Mouse (Mus musculus): ENCODE data around the gene Slc13a3. TPM values are rescaled to one million over a fixed set of nuclear protein-coding genes. Genes with fewer than 3 reads are reported as not detected.

Gene Slc13a3
- polyA plus RNA-seq, 1 experiment = 5.1 TPM

DNA sequence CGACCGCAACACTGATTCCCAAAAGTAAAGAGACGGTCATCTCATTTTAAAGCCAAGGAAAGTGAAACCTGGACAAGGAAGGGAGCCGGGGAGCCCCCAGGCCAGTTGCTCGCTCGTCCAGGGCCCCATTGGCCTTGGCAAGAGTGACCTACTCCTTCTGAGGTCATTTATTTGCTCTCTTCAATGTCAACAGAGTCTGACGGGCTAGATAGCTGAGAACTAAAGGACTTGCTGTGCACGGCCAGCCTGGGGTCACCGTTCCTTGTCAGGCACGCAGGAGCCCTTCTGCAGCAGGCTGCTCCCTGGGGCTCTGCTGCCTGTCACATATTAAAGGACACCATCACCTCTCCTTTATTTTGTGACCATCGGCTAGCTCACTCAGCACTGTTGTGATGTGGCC, 1.1 kb downstream of the Slc13a3 start:
- no peak for DNase-seq (ENCODE audit: low read depth)
- TF ChIP-seq POLR2A (IDR thresholded peaks at IDR 0.05; ENCODE audit: borderline replicate concordance, extremely low read depth, insufficient read depth, insufficient read length, poor library complexity, severe bottlenecking) (no peak), CTCF (IDR thresholded peaks at IDR 0.05; ENCODE audit: borderline replicate concordance, extremely low read depth, insufficient read depth, insufficient read length) (no peak)

DNA sequence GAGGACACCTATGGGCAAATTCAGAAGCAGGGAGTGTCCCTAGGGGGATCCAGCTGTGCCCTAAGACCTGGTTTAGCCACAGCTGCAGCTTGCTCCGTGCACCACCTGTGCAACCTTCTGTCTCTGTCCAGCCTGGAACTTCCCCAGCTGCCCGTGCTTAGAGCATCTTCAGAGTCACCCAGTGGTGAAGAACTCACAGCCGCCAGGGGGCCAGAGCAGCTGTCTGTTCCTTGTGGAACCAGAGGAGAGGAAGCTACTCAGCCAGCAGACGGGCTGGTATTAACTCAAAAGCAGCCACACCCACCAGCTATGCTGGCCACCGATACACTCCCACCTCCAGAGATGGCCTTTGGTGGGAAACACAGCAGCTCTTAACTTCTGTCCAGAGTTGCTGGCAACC, 2.9 kb downstream of the Slc13a3 start:
- no peak for DNase-seq (ENCODE audit: low read depth)
- TF ChIP-seq CTCF (IDR thresholded peaks at IDR 0.05; ENCODE audit: borderline replicate concordance, extremely low read depth, insufficient read depth, insufficient read length) (0 out of 2 replicates have a peak, but pooled peaks have one; percentile 12), POLR2A (IDR thresholded peaks at IDR 0.05; ENCODE audit: borderline replicate concordance, extremely low read depth, insufficient read depth, insufficient read length, poor library complexity, severe bottlenecking) (no peak)

DNA sequence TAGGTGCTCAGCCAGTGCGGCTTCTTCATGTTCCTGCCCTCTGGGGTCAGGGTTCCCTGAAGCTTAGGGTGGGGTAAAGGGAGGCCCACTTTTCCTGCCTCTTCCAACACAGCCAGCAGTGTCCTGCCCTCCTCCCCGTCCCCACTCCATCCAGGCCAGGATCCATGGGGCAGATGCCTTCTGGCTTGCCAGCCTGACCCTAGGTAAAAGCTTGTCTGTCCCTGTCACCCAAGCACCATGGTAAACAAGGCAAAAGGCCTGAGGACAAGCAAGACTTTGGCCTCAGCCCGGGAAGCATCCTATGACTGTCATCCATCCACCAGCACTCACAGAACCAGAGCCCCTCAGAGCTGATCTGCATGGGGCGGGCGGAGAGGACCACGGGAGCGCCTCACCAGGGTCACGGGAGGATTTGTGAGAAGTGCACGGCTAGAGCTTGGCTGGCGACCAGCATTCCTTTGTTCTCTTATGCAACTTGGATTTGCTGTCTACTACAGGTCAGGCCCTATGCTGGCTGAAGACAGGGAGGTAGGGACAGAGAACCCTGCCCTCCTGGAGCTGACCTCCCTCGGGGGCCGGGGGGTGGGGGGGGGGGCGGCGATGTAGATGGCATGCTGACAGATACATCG, 5.1 kb downstream of the Slc13a3 start:
- peak; percentile 65 for DNase-seq (ENCODE audit: low read depth)
- no peak for TF ChIP-seq CTCF (IDR thresholded peaks at IDR 0.05; ENCODE audit: borderline replicate concordance, extremely low read depth, insufficient read depth, insufficient read length)
- no peak for TF ChIP-seq POLR2A (IDR thresholded peaks at IDR 0.05; ENCODE audit: borderline replicate concordance, extremely low read depth, insufficient read depth, insufficient read length, poor library complexity, severe bottlenecking)

DNA sequence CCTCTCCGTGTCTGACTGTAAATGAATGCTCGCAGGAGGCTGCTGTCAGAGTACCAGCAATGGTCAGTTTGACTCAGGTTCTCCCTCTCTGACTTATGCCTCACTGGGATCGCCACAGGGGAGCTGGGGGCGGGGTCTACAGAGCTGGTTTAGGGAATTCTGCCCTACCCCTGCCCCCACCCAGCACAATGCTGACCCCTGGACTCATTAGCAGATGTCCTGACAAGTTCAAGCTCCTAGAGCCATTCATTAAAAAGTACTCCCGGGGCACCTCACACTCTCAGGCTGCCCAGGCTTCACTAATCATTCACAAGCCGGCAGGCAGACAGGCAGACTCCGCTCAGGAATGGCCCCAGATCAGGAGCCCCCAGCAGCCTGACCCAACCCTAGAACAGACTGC, 13.4 kb downstream of the Slc13a3 start:
- no peak for DNase-seq (ENCODE audit: low read depth)
- TF ChIP-seq POLR2A (IDR thresholded peaks at IDR 0.05; ENCODE audit: borderline replicate concordance, extremely low read depth, insufficient read depth, insufficient read length, poor library complexity, severe bottlenecking) (no peak), CTCF (IDR thresholded peaks at IDR 0.05; ENCODE audit: borderline replicate concordance, extremely low read depth, insufficient read depth, insufficient read length) (no peak)

DNA sequence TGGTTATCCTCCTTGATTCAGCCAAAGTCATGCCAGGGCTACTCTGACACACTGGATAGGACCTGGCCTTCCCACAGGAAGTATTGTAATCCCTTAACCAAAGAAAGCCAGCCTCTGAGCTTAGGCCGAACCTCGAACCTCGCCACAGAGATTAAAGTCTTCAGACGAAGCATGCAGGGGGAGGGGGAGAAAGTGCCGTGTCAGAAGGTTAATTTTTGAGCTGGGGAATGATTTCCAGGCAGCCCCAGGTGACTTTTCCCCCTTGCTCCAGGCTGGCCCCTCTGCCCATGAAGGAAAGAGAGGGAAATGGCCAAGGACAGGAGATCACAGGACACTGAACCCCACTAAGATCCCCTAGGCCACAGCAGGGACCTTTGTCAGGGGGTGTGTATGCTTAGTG, 14.8 kb downstream of the Slc13a3 start:
- no peak for DNase-seq (ENCODE audit: low read depth)
- TF ChIP-seq CTCF (IDR thresholded peaks at IDR 0.05; ENCODE audit: borderline replicate concordance, extremely low read depth, insufficient read depth, insufficient read length) (no peak), POLR2A (IDR thresholded peaks at IDR 0.05; ENCODE audit: borderline replicate concordance, extremely low read depth, insufficient read depth, insufficient read length, poor library complexity, severe bottlenecking) (no peak)

DNA sequence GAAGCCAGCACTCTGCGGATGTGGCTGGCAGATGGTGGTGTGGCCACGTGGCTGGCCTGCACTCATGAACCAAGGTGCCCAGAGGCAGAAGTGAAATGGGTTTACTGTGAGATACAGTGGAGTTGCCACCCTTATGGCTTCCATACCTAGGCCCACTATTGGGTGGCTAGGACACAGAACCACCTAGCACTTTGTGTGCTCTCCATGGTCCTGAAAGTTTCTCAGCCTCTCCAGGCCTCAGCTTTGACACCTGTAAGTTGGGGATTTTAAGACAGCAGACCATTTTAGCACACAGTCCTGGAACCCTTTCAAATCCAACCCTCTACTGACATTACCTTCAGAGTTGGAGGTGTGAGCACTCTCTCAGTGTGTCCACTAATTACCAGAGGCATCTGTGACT, 16.3 kb downstream of the Slc13a3 start:
- no peak for DNase-seq (ENCODE audit: low read depth)
- no peak for TF ChIP-seq CTCF (IDR thresholded peaks at IDR 0.05; ENCODE audit: borderline replicate concordance, extremely low read depth, insufficient read depth, insufficient read length)
- no peak for TF ChIP-seq POLR2A (IDR thresholded peaks at IDR 0.05; ENCODE audit: borderline replicate concordance, extremely low read depth, insufficient read depth, insufficient read length, poor library complexity, severe bottlenecking)

DNA sequence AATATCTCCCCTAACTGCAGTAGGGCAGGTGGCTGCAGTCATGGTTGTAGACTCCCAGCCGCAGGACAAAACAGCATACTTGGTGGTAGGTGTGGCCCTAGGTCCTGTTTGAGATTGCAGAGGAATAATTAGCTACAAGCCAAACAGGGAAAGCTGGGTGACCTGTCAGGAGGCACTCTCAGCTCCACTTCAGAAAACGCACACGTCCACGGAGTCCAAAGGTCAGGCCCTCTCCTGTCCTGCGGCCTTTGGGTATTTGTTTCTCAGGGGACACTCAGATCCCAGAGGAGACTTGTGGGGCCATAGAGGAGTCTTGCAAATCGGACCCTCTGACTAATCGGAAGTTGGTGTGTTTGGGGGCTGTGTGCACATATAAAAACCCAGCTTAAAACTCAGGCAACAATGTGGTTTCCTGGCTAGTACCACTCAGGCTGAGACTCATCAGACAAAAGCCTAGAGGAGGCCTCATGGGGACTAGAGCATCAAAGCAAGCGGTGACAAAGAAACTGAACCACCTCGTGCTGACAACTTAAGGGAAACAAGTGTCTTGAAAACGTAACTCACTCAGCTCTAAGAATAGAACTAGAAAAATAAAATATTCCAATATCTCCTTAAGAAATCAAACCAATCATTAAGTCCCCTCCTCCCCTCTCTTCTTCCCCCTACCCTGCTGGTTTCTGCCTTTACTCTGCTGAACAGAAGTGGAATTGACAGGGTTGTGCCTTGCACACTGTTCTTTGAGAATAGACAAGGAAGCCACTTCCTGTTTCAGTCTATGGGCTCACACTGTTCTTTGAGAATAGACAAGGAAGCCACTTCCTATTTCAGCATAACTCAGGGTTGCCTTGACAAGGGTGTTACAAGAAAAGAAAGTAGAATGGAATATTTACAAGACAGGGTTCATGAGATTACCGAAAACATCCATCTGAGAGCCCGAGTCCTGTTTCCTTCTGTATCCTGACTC, 20.0 kb downstream of the Slc13a3 start:
- no peak for DNase-seq (ENCODE audit: low read depth)
- no peak for TF ChIP-seq CTCF (IDR thresholded peaks at IDR 0.05; ENCODE audit: borderline replicate concordance, extremely low read depth, insufficient read depth, insufficient read length)
- TF ChIP-seq POLR2A (IDR thresholded peaks at IDR 0.05; ENCODE audit: borderline replicate concordance, extremely low read depth, insufficient read depth, insufficient read length, poor library complexity, severe bottlenecking) = no peak

DNA sequence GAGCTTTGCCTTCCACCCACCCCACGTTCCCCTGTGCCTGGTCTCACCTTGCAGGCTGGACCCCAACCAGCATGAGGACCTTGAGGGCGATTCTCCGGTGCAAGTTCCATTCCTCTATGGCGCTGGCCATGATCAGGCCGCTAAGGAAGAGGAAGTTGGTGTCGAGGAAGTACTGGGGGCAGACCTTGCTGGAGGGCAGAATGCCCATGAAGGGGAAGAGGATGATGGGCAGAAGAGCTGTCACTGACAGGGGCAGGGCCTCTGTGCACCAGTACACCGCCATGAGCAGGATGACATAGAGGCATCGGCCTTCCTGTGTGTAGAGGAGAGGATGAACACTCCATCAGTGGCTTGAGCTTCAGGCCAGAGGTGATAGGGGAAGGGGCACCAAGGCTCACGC, 24.6 kb downstream of the Slc13a3 start:
- TF ChIP-seq CTCF (IDR thresholded peaks at IDR 0.05; ENCODE audit: borderline replicate concordance, extremely low read depth, insufficient read depth, insufficient read length) = no peak

DNA sequence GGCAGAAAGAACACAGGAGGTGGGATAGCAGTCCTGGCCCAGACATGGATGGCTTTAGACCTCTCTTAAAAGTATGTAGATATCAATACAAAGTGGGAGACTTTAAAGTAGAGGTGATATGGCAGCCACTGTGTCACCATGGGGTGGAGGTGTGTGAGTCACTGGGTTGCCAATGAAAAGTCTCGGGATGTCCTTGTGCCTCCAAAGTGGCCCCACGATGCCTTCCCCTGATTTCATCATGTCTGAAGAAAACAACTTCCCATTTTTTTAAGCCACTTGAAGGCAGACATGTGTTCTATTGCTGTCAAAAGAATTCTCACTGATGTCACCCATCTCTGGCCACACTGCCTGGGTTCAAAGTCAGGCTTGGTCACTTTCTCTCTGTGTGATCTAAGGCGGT, 28.2 kb downstream of the Slc13a3 start:
- no peak for TF ChIP-seq CTCF (IDR thresholded peaks at IDR 0.05; ENCODE audit: borderline replicate concordance, extremely low read depth, insufficient read depth, insufficient read length)
- no peak for DNase-seq (ENCODE audit: low read depth)

More for the DNA sequence above, 24.6 kb downstream of the Slc13a3 start:
- DNase-seq (ENCODE audit: low read depth) = no peak

DNA sequence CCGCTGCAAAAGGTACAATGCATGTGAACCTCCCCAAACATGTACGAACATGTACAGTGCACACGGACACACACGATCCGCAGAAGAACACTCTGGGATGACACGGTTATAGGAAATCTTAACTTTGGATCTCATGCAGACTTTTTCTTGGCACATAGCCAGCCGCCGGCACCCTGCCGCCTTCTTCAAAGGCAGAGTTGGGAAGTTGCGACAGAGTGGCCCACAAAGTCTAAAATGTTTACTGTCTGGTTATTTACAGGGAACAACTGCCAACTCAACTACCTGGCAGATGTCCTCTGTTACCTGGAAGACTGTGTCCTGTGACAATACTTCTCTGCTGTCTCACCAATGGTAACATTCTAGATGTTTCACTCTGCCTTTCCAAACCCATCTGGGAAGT, 30.0 kb downstream of the Slc13a3 start:
- TF ChIP-seq POLR2A (IDR thresholded peaks at IDR 0.05; ENCODE audit: borderline replicate concordance, extremely low read depth, insufficient read depth, insufficient read length, poor library complexity, severe bottlenecking) (no peak), CTCF (IDR thresholded peaks at IDR 0.05; ENCODE audit: borderline replicate concordance, extremely low read depth, insufficient read depth, insufficient read length) (no peak)
- peak; percentile 13 for DNase-seq (ENCODE audit: low read depth)

DNA sequence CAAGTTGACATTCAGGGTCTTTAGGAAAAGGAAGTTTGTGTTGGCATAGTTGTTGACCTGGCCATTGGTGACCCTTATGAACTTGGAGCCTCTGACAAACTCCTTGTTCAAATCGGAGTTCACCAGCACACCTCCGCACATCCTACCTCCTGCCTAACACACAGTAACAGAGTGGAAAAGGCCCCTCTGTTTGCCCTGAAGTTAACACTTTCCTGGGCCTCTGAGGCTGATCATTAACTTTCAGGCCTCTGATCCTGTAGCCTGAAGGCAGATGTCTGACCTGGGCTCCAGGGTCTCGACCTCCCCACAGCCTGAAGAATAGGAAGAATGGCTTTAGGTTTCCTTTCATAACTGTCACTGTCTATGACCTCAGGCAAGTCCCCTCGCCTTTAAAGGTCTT, 31.4 kb downstream of the Slc13a3 start:
- DNase-seq (ENCODE audit: low read depth) = no peak
- no peak for TF ChIP-seq POLR2A (IDR thresholded peaks at IDR 0.05; ENCODE audit: borderline replicate concordance, extremely low read depth, insufficient read depth, insufficient read length, poor library complexity, severe bottlenecking)
- no peak for TF ChIP-seq CTCF (IDR thresholded peaks at IDR 0.05; ENCODE audit: borderline replicate concordance, extremely low read depth, insufficient read depth, insufficient read length)

DNA sequence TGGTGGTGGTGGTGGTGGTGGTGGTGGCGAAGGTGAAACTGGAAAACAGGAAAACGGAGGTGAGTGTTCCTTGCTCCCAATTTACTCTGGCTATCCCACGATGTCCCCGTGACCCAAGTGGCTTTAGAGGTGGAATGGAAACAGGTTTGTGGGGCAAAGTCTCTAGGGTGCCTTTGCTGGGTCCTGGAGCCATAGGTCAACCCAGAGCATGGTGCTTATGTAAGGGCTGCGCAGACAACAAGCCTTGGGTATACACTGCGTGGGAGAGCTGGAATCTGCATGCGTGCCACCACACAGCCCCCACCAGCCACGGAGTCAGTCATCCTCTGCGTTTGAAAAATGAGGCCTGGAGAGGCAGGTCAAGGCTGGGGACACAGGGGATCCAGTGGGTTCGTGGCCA, 33.4 kb downstream of the Slc13a3 start:
- DNase-seq (ENCODE audit: low read depth) = no peak
- TF ChIP-seq POLR2A (IDR thresholded peaks at IDR 0.05; ENCODE audit: borderline replicate concordance, extremely low read depth, insufficient read depth, insufficient read length, poor library complexity, severe bottlenecking) = no peak
